Mouse (Mus musculus) heart, embryonic 15.5 days (tissue): Measurements from ENCODE around the gene Elk3. TPM values are rescaled to one million over a fixed set of nuclear protein-coding genes. Genes with fewer than 3 reads are reported as not detected.

Experiments
- ATAC-seq: fragments of 200-750 bp; cut with Nextera tagmentation; replicated peaks from 2 replicates; pipeline ENCODE4 v1.8.0; 2017; ENCODE audit warnings: low read depth, moderate TSS enrichment; ENCODE audit not compliant: insufficient number of reproducible peaks, insufficient read depth, low FRiP score
- H3K27ac ChIP-seq: fragments of 300-500 bp; sonication (generic); 2 replicates; pipeline ENCODE4 v1.5.1; 2015; ENCODE audit warnings: mild to moderate bottlenecking, inconsistent platforms
- H3K27me3 ChIP-seq: fragments of 300-500 bp; sonication (generic); 2 replicates; pipeline ENCODE4 v1.6.1; 2015; ENCODE audit warnings: inconsistent platforms
- H3K36me3 ChIP-seq: fragments of 300-500 bp; sonication (generic); 2 replicates; pipeline ENCODE4 v1.6.1; 2015; ENCODE audit warnings: mild to moderate bottlenecking, inconsistent platforms
- H3K4me1 ChIP-seq: fragments of 300-500 bp; sonication (generic); replicated peaks from 2 replicates; pipeline ENCODE4 v1.6.1; 2015; ENCODE audit warnings: inconsistent platforms
- H3K4me2 ChIP-seq: fragments of 300-500 bp; sonication (generic); 2 replicates; pipeline ENCODE4 v1.6.1; 2015; ENCODE audit warnings: inconsistent platforms, mild to moderate bottlenecking, moderate library complexity
- H3K4me3 ChIP-seq: fragments of 300-500 bp; sonication (generic); 2 replicates; pipeline ENCODE4 v1.5.1; 2015; ENCODE audit warnings: mild to moderate bottlenecking, inconsistent platforms
- H3K9ac ChIP-seq: fragments of 300-500 bp; sonication (generic); 2 replicates; pipeline ENCODE4 v1.6.1; 2015; ENCODE audit warnings: mild to moderate bottlenecking, inconsistent platforms
- H3K9me3 ChIP-seq: fragments of 300-500 bp; sonication (generic); replicated peaks from 2 replicates; pipeline ENCODE4 v1.6.1; 2016; ENCODE audit warnings: inconsistent platforms
- WGBS: fragments of 180-500 bp; shearing (Covaris S2); methylation state at CpG from one replicate; pipeline ENCODE4 v1.1.7; 2015; ENCODE audit warnings: mixed read lengths; 5-methylcytosine and 5-hydroxymethylcytosine counted together
- polyA plus RNA-seq: library from polyadenylated mRNA; unstranded; fragments of >200 nt; fragmentation: Nextera tagmentation; extraction: Ambion mirVana; gene quantifications from 2 replicates; pipeline ENCODE4 v1.2.1, GENCODE M21; 2015

Gene Elk3
- polyA plus RNA-seq, 1 experiment from 2014 or later, result 31.7 TPM

- Histone ChIP-seq H3K4me3 (no peak overlapping the region), H3K4me2 (no peak overlapping the region), H3K4me1 (peaks cover 26% of the 10 kb centered on the region), H3K36me3 (peaks cover 12% of the 10 kb centered on the region), H3K9me3 (no peaks in the 10 kb centered on the region), H3K9ac (no peak overlapping the region), H3K27ac (no peak overlapping the region), H3K27me3 (no peaks in the 10 kb centered on the region)
- ATAC-seq, result no peak
- 85% methylated on average over 3 of the region's 3 CpGs for WGBS
These were observed 112.0 kb downstream of the Elk3 start for GRCm38 (mm10) chr10:93198958-93199357.

Other genes starting within 250 kb of the Elk3 start
- 0.19 and 0.52 TPM in 2 replicates for gene Cfap54, start 229.5 kb downstream of the Elk3 start, polyA plus RNA-seq
- 16.7 and 17.3 TPM in 2 replicates for gene Cdk17, start 150.3 kb downstream of the Elk3 start, polyA plus RNA-seq
- gene Lta4h, start 142.3 kb upstream of the Elk3 start, polyA plus RNA-seq, result 328 and 364 TPM in 2 replicates
- 0.11 and 0.29 TPM in 2 replicates for gene Hal, start 177.6 kb upstream of the Elk3 start, polyA plus RNA-seq
- gene Amdhd1, start 228.9 kb upstream of the Elk3 start, polyA plus RNA-seq, result 0.18 and 0.28 TPM in 2 replicates
- gene Ccdc38, start 229.5 kb upstream of the Elk3 start, polyA plus RNA-seq, result 0.10 and 0.14 TPM in 2 replicates